Mouse (Mus musculus) embryo, embryonic 11 days (tissue): Measurements from ENCODE around the gene Fam133b.
"Not testable (repeated sequence)": the region's sequence is repeated elsewhere in the genome, so short reads cannot be mapped to it uniquely, and the experiment has no call there.

Source experiments
- DNase-seq: peaks from one replicate; pipeline ENCODE4 v3.0.0-alpha.2; 2015

The Fam133b gene

GRCm38 (mm10) chr5:3600790-3601189 lies 57.2 kb downstream of the Fam133b start:
- DNase-seq: no peak

GRCm38 (mm10) chr5:3607114-3607513 lies 63.5 kb downstream of the Fam133b start:
- no peak for DNase-seq

DNA sequence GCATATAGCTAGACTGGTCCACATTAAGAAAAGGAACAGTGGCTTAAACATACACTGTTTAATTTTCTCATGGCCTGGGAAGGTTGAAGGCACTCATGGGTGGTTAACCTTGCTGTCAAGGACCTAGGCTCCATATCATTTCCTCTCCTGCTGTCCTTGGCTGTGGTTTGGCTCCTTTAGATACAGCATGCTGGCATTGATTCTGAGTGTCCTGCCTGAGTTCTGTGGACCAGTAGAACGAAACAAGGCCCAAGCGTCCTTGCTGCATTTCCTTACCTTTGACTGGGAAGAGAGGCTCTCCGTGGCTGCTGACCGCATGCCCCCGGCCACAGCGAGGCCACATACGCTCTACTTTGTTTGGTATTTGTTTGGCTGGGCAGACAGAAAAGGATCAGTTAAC lies 65.6 kb downstream of the Fam133b start:
- DNase-seq: no peak

DNA sequence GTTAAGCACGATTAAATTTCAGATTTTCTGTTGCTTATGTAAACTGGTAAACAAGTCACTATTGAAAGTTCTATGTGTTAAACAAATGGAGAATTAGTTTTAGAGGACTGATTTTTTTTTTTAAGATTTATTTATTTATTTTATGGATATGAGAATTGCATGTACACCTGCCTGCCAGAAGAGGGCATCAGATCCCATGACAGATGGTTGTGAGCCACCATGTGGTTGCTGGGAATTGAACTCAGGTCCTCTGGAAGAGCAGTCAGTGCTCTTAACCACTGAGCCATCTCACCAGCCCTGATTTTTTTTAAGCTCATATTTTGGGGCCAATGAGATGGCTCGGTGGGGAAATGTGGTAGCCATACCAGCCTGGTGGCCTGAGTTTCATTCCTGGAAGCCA lies 68.2 kb downstream of the Fam133b start:
- DNase-seq: not testable (repeated sequence)
